Mouse (Mus musculus) liver, postnatal 0 days (tissue): ENCODE data around the gene Zmym5. TPM values are rescaled to one million over a fixed set of nuclear protein-coding genes. Genes with fewer than 3 reads are reported as not detected.
"Not testable (repeated sequence)": the region's sequence is repeated elsewhere in the genome, so short reads cannot be mapped to it uniquely, and the experiment has no call there.

Experiments
- ATAC-seq: fragments of 200-750 bp; cut with Nextera tagmentation; 2 replicates; pipeline ENCODE4 v1.8.0; 2017; ENCODE audit warnings: mild to moderate bottlenecking, moderate library complexity
- DNase-seq: peaks from one replicate; pipeline ENCODE4 v3.0.0-alpha.2; 2016
- H3K27ac ChIP-seq: fragments of 300-500 bp; sonication (generic); 2 replicates; pipeline ENCODE4 v1.5.1; 2014; ENCODE audit warnings: antibody characterized with exemption, moderate library complexity, mild to moderate bottlenecking, low read depth
- H3K27me3 ChIP-seq: fragments of 300-500 bp; sonication (generic); 2 replicates; pipeline ENCODE4 v1.6.1; 2014; ENCODE audit warnings: low read length, control low read depth, mixed read lengths; ENCODE audit not compliant: insufficient read depth
- H3K36me3 ChIP-seq: fragments of 300-500 bp; sonication (generic); replicated peaks from 2 replicates; pipeline ENCODE4 v1.6.1; 2014; ENCODE audit warnings: mild to moderate bottlenecking, control low read depth, low read length, moderate library complexity, mixed read lengths; ENCODE audit not compliant: insufficient read depth
- H3K4me1 ChIP-seq: fragments of 300-500 bp; sonication (generic); 2 replicates; pipeline ENCODE4 v1.6.1; 2014; ENCODE audit warnings: antibody characterized with exemption, mild to moderate bottlenecking, control low read depth; ENCODE audit not compliant: insufficient read depth
- H3K4me2 ChIP-seq: fragments of 300-500 bp; sonication (generic); 2 replicates; pipeline ENCODE4 v1.6.1; 2014; ENCODE audit warnings: low read depth, mild to moderate bottlenecking, low read length, moderate library complexity, mixed read lengths
- H3K4me3 ChIP-seq: fragments of 300-500 bp; sonication (generic); 2 replicates; pipeline ENCODE4 v1.5.1; 2014; ENCODE audit warnings: low read depth, low read length
- H3K9ac ChIP-seq: fragments of 300-500 bp; sonication (generic); replicated peaks from 2 replicates; pipeline ENCODE4 v1.6.1; 2014; ENCODE audit warnings: mild to moderate bottlenecking, moderate library complexity
- H3K9me3 ChIP-seq: fragments of 300-500 bp; sonication (generic); 2 replicates; pipeline ENCODE4 v1.6.1; 2016; ENCODE audit warnings: mild to moderate bottlenecking, control low read depth, low read length, mixed read lengths
- CTCF ChIP-seq: sonication (generic); IDR thresholded peaks from 2 replicates; pipeline ENCODE4 v1.5.1; 2016; ENCODE audit warnings: antibody characterized with exemption, low read depth
- EP300 ChIP-seq: IDR thresholded peaks from 2 replicates; pipeline ENCODE4 v1.6.1; 2016; ENCODE audit warnings: antibody characterized with exemption, low read depth, mild to moderate bottlenecking
- WGBS: fragments of 180-500 bp; shearing (Covaris S2); extraction: QIAGEN DNeasy Blood & Tissue Kit; methylation state at CpG from one replicate; pipeline ENCODE4 v1.1.7; 2014; ENCODE audit not compliant: insufficient replicate concordance; 5-methylcytosine and 5-hydroxymethylcytosine counted together
- polyA plus RNA-seq: library from polyadenylated mRNA; unstranded; fragments of >200 nt; fragmentation: Nextera tagmentation; extraction: Ambion mirVana; gene quantifications from 2 replicates; pipeline ENCODE4 v1.2.1, GENCODE M21; 2015

The Zmym5 gene
- polyA plus RNA-seq = 8.4 and 10.2 TPM in 2 replicates

DNA sequence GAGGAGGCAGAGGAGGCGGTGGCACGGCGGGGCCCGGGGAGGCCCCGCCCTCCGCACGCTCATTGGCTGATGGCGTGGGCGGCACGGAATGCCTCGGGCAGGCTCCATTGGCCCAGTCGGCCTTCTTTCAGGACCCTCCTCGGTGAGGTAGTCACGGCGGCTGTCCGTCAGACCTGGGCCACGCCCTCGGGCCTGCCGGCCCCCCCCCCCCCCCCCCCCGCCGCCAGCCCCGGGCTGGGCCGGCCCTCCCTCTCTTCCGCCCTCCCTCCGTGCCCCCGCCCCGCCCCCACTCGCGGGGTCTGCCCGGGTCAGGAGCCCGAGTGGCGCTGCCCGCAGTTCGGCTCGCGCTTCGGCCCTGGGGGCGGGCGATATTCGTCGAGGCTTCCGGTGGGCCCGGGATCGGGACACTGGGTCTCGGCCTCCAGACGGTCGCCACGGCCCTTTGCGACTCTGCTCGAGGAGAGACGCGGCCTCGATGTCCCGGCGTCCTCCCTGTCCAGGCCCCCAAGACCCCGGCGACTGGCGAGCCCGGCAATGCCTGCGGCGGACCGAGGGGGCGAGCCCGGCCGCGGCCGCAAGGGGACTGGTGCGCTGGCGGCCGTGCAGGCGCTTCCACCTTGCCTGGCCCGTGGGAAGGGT is at the start of gene Zmym5:
Gene Zmym5, minus strand, starts transcription at position 16 of the 639 bp plus-strand sequence.
- peak within 1 kb of the TSS; percentile 97 for H3K27ac ChIP-seq
- peak within 1 kb of the TSS; percentile 64 for H3K4me3 ChIP-seq
- WGBS = 0% methylated on average over 12 of the region's 72 CpGs
- ATAC-seq (peak; percentile 95), DNase-seq (peak; percentile 93)
- TF ChIP-seq CTCF = peak; percentile 20; the same call in 1 of the 2 replicates
- not testable (repeated sequence) for H3K36me3 ChIP-seq, H3K27me3 ChIP-seq, H3K9me3 ChIP-seq
- H3K4me2 ChIP-seq = peak within 1 kb of the TSS; percentile 90
- H3K4me1 ChIP-seq = peaks cover 17% of the 10 kb centered on the region
- H3K9ac ChIP-seq = peak within 1 kb of the TSS; percentile 87

DNA sequence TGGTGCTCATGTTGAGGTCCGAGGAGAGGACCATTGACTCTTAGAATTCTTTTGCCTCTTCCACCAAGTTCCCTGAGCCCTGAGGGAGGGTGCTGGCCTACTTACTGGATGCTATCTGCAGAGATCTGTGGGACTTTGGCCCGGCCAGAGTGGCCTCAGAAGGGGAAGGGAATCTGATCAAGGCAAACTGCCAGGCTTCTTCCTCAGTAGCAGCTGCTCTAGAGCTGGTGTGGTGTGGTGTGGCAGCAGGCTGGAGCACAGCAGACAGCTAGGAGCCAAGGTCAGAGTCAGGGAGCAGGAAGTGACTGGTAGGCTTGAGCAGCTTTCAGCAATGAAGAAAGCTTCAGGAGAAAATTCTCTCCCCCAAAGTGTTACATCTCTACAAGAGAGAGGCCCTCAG is 38.2 kb upstream of the Zmym5 start:
- Histone ChIP-seq H3K27ac (no peak overlapping the region), H3K9me3 (peaks cover 13% of the 10 kb centered on the region), H3K4me1 (no peaks in the 10 kb centered on the region), H3K36me3 (no peaks in the 10 kb centered on the region), H3K4me2 (no peak overlapping the region), H3K9ac (no peak overlapping the region), H3K4me3 (no peak overlapping the region), H3K27me3 (no peaks in the 10 kb centered on the region)
- WGBS = 48% methylated on average over 2 of the region's 2 CpGs
- ATAC-seq = no peak
- DNase-seq = no peak
- TF ChIP-seq EP300 = no peak
- no peak for TF ChIP-seq CTCF

DNA sequence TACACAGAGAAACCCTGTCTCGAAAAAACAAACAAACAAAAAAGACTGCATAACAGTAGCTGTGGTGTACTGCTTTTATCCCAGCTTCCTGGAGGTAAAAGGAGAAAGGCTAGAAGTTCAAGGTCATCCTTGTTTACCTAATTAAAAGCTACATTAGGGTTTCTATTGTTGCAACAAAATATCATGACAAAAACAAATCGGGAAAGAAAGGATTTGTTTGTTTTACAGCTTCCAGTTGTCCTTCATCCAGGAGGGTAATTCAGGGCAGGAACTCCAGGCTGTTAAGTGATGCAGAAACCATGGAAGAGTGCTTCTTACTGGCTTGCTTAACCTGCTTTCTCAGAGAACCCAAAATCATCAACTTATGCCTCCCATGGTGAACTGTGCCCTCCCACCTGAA is 36.8 kb upstream of the Zmym5 start:
- 51% methylated on average over 2 of the region's 2 CpGs for WGBS

DNA sequence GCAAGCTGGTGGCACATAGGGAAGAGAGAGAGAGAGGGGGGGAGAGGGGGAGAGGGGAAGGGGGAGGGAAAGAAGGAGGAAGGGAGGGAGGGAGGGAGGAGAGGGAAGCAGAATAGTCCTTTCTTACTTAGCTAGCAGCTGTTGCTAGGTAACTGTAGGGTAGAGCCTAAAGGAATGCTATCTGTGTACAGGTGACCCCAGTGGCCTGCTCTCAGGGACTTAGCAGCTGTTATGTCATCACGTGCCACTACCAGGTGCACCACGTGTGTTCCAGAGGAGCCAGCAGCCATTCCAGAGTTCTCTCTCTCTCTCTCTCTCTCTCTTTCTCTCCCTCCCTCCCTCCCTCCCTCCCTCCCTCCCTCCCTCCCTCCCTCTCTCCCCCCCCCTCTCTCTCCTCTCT is 33.0 kb upstream of the Zmym5 start:
- Histone ChIP-seq H3K4me3 (no peak overlapping the region), H3K4me2 (no peak overlapping the region), H3K9me3 (no peaks in the 10 kb centered on the region), H3K27me3 (no peaks in the 10 kb centered on the region), H3K27ac (no peak overlapping the region), H3K9ac (no peak overlapping the region), H3K4me1 (no peaks in the 10 kb centered on the region), H3K36me3 (no peaks in the 10 kb centered on the region)
- 54% methylated on average over 2 of the region's 2 CpGs for WGBS
- no peak for DNase-seq
- TF ChIP-seq CTCF (no peak), EP300 (no peak)
- ATAC-seq = no peak

More for the DNA sequence above, 36.8 kb upstream of the Zmym5 start:
- H3K9ac ChIP-seq = no peak overlapping the region
- no peak overlapping the region for H3K4me2 ChIP-seq
- no peak for DNase-seq
- no peak overlapping the region for H3K4me3 ChIP-seq
- TF ChIP-seq EP300 (no peak), CTCF (no peak)
- no peaks in the 10 kb centered on the region for H3K27me3 ChIP-seq
- no peaks in the 10 kb centered on the region for H3K4me1 ChIP-seq
- peaks cover 5% of the 10 kb centered on the region; the same call in 1 of the 2 replicates for H3K9me3 ChIP-seq
- no peak overlapping the region for H3K27ac ChIP-seq
- no peak for ATAC-seq
- no peaks in the 10 kb centered on the region for H3K36me3 ChIP-seq

DNA sequence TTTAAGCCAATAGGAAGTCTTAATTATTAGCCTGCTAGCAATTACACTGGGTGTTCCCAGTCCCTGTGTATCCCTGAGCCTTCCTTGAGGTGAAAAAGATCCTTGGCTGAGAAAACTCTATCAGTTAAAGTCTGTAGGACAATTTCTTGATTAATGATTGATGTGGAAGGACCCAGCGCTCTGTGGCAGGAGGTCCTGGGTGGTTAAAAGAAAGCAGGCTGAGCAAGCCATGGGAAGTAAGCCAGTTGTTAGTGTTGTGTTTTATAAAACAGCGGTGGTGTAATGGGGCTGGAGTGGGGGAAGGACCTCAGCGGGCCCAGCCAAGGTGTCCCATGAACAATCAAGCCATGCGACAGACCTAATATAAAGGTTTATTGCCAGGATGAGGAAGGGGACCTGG is 32.5 kb upstream of the Zmym5 start:
- H3K27me3 ChIP-seq = no peaks in the 10 kb centered on the region
- ATAC-seq (no peak), DNase-seq (no peak)
- no peak overlapping the region for H3K27ac ChIP-seq
- H3K4me3 ChIP-seq = no peak overlapping the region
- WGBS = 59% methylated on average over 4 of the region's 4 CpGs
- TF ChIP-seq CTCF = no peak
- no peak for TF ChIP-seq EP300
- H3K4me2 ChIP-seq = no peak overlapping the region
- no peak overlapping the region for H3K9ac ChIP-seq
- H3K36me3 ChIP-seq = no peaks in the 10 kb centered on the region
- no peaks in the 10 kb centered on the region for H3K4me1 ChIP-seq
- no peaks in the 10 kb centered on the region for H3K9me3 ChIP-seq

DNA sequence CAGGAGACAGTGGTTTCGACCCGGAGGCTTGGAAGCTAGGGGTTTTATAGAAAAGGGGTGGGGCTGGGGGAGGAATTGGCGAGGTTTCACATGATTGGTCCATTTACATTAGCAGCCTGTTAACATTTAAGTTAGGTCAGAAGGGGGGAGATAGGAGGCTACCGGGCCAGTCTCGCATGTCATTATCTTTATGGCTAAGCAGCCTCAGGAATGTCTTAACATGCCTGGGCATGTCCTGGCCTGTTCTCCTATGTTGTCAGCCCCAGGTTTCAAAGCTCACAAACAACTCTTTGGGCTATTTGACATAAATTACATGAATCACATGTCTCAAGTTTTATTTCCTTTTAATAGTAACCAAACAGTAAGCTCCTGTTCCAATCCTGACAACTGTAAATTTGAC is 23.1 kb upstream of the Zmym5 start:
- H3K4me3 ChIP-seq, DNase-seq, H3K36me3 ChIP-seq, H3K4me1 ChIP-seq, H3K27me3 ChIP-seq, H3K4me2 ChIP-seq, ATAC-seq, H3K9ac ChIP-seq, H3K9me3 ChIP-seq, H3K27ac ChIP-seq: not testable (repeated sequence)
- 87% methylated on average over 5 of the region's 5 CpGs for WGBS

DNA sequence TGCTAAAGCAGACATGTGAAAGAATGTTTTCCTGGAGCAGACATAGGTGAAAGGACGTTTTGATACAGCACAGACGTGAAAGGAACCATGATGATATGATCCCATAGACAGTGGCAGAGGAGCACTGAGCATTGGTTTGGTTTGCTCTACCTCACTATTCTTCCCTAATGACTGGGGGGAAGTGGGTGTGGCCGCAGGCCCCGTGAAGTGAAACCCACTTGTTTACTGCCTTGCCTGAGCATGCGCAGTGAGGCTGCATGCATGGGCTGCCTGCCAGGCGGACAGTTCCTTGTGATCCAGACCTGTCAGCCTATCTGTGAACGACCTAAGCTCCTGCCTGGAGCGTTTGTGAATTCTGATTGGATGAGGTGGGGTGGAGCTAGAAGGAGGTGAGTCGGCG is 21.7 kb upstream of the Zmym5 start:
- not testable (repeated sequence) for H3K9ac ChIP-seq, H3K27me3 ChIP-seq, ATAC-seq, H3K27ac ChIP-seq, H3K4me3 ChIP-seq, H3K36me3 ChIP-seq, H3K4me2 ChIP-seq, H3K4me1 ChIP-seq, H3K9me3 ChIP-seq
- peak; percentile 38 for DNase-seq
- WGBS = 67% methylated on average over 10 of the region's 10 CpGs
